Mouse (Mus musculus): ENCODE results near the gene Ppp1r9a. TPM values are rescaled to one million over a fixed set of nuclear protein-coding genes. Genes with fewer than 3 reads are reported as not detected.
"Not testable (repeated sequence)": the region's sequence is repeated elsewhere in the genome, so short reads cannot be mapped to it uniquely, and the experiment has no call there.

Gene Ppp1r9a
- total RNA-seq (2021): 10 to 100 TPM; 10.9 to 11.8 TPM
- 4.6 and 7.9 TPM in 2 replicates for polyA plus RNA-seq (2012; rRNA removed)
- long read RNA-seq, partial matches to known transcripts: 0 of 2 reads
- long read RNA-seq, other reads (novel, unspliced or antisense): 2 of 2 reads

GRCm38 (mm10) chr6:4902674-4903324 is at the start of gene Ppp1r9a:
TSS of gene Ppp1r9a (plus strand) at chr6:4902917.
- WGBS: 2% methylated on average over 41 of the region's 49 CpGs
- intact Hi-C loops (cut with DNase I): loop anchor here (5.0 kb wide), 2 partner anchors 210 to 485 kb away; no protein-coding TSS in a partner anchor
- peak within 1 kb of the TSS; percentile 72 for H3K4me3 ChIP-seq
- H3K9ac ChIP-seq (ENCODE audit: low read depth, low read length): peak within 1 kb of the TSS; percentile 77
- H3K27ac ChIP-seq: peak within 1 kb of the TSS; percentile 71
- H3K36me3 ChIP-seq (ENCODE audit: control insufficient read depth, insufficient read depth, low read length): no peaks in the 10 kb centered on the region
- no peaks in the 10 kb centered on the region for H3K4me1 ChIP-seq (ENCODE audit: control insufficient read depth, insufficient read depth, low read length)
- peak; percentile 61 to 68 for DNase-seq
- H3K79me2 ChIP-seq (replicated peaks; ENCODE audit: control insufficient read depth, insufficient read depth, low read length): no peaks in the 10 kb centered on the region
- TF ChIP-seq EP300 (IDR thresholded peaks at IDR 0.05; ENCODE audit: insufficient read depth, low read depth, low read length): no peak
- TF ChIP-seq CTCF (IDR thresholded peaks at IDR 0.05): peak; percentile 57
- no peak for TF ChIP-seq POLR2A (IDR thresholded peaks at IDR 0.05; ENCODE audit: insufficient read depth, low read depth, low read length)
- H3K27me3 ChIP-seq (ENCODE audit: control insufficient read depth, insufficient read depth, low read length): no peaks in the 10 kb centered on the region

- no peaks in the 10 kb centered on the region for H3K36me3 ChIP-seq (ENCODE audit: control insufficient read depth, insufficient read depth, low read length)
- H3K9ac ChIP-seq (ENCODE audit: low read depth, low read length): no peak overlapping the region
- H3K79me2 ChIP-seq (replicated peaks; ENCODE audit: control insufficient read depth, insufficient read depth, low read length): no peaks in the 10 kb centered on the region
- intact Hi-C loops (cut with DNase I): no loop called here
- DNase-seq: no peak
- WGBS: 90% methylated on average over 10 of the region's 10 CpGs
- no peak for TF ChIP-seq EP300 (IDR thresholded peaks at IDR 0.05; ENCODE audit: insufficient read depth, low read depth, low read length)
- TF ChIP-seq CTCF (IDR thresholded peaks at IDR 0.05): no peak
- TF ChIP-seq POLR2A (IDR thresholded peaks at IDR 0.05; ENCODE audit: insufficient read depth, low read depth, low read length): no peak
- no peaks in the 10 kb centered on the region for H3K4me1 ChIP-seq (ENCODE audit: control insufficient read depth, insufficient read depth, low read length)
- no peak overlapping the region for H3K4me3 ChIP-seq
- no peak overlapping the region for H3K27ac ChIP-seq
- no peaks in the 10 kb centered on the region for H3K27me3 ChIP-seq (ENCODE audit: control insufficient read depth, insufficient read depth, low read length)
Observed at GRCm38 (mm10) chr6:4855236-4855635, 47.5 kb upstream of the Ppp1r9a start.

GRCm38 (mm10) chr6:4856919-4857318 is 45.8 kb upstream of the Ppp1r9a start:
- no peak for TF ChIP-seq POLR2A (IDR thresholded peaks at IDR 0.05; ENCODE audit: insufficient read depth, low read depth, low read length)
- no peak for TF ChIP-seq EP300 (IDR thresholded peaks at IDR 0.05; ENCODE audit: insufficient read depth, low read depth, low read length)
- no peak for TF ChIP-seq CTCF (IDR thresholded peaks at IDR 0.05)
- Histone ChIP-seq H3K27ac (no peak overlapping the region), H3K27me3 (ENCODE audit: control insufficient read depth, insufficient read depth, low read length) (no peaks in the 10 kb centered on the region)

GRCm38 (mm10) chr6:4884316-4884715 is 18.4 kb upstream of the Ppp1r9a start:
- Histone ChIP-seq H3K9ac (ENCODE audit: low read depth, low read length) (no peak overlapping the region), H3K36me3 (ENCODE audit: control insufficient read depth, insufficient read depth, low read length) (no peaks in the 10 kb centered on the region), H3K4me3 (no peak overlapping the region), H3K27ac (no peak overlapping the region), H3K27me3 (ENCODE audit: control insufficient read depth, insufficient read depth, low read length) (no peaks in the 10 kb centered on the region), H3K79me2 (replicated peaks; ENCODE audit: control insufficient read depth, insufficient read depth, low read length) (no peaks in the 10 kb centered on the region), H3K4me1 (ENCODE audit: control insufficient read depth, insufficient read depth, low read length) (no peaks in the 10 kb centered on the region)
- DNase-seq: no peak
- intact Hi-C loops (cut with DNase I): no loop called here
- TF ChIP-seq CTCF (IDR thresholded peaks at IDR 0.05) (no peak), EP300 (IDR thresholded peaks at IDR 0.05; ENCODE audit: insufficient read depth, low read depth, low read length) (no peak)
- 60% methylated on average over 3 of the region's 3 CpGs for WGBS

More at GRCm38 (mm10) chr6:4856919-4857318, 45.8 kb upstream of the Ppp1r9a start:
- H3K4me3 ChIP-seq: no peak overlapping the region
- DNase-seq: no peak
- H3K9ac ChIP-seq (ENCODE audit: low read depth, low read length): no peak overlapping the region
- H3K4me1 ChIP-seq (ENCODE audit: control insufficient read depth, insufficient read depth, low read length): no peaks in the 10 kb centered on the region
- intact Hi-C loops (cut with DNase I): no loop called here
- no peaks in the 10 kb centered on the region for H3K36me3 ChIP-seq (ENCODE audit: control insufficient read depth, insufficient read depth, low read length)
- no peaks in the 10 kb centered on the region for H3K79me2 ChIP-seq (replicated peaks; ENCODE audit: control insufficient read depth, insufficient read depth, low read length)
- WGBS: 94% methylated on average over 11 of the region's 11 CpGs

- intact Hi-C loops (cut with DNase I): no loop called here
- Histone ChIP-seq H3K4me1 (ENCODE audit: control insufficient read depth, insufficient read depth, low read length) (no peaks in the 10 kb centered on the region), H3K4me3 (no peak overlapping the region), H3K79me2 (replicated peaks; ENCODE audit: control insufficient read depth, insufficient read depth, low read length) (no peaks in the 10 kb centered on the region), H3K9ac (ENCODE audit: low read depth, low read length) (no peak overlapping the region), H3K27ac (no peak overlapping the region), H3K36me3 (ENCODE audit: control insufficient read depth, insufficient read depth, low read length) (no peaks in the 10 kb centered on the region), H3K27me3 (ENCODE audit: control insufficient read depth, insufficient read depth, low read length) (no peaks in the 10 kb centered on the region)
- TF ChIP-seq CTCF (IDR thresholded peaks at IDR 0.05): no peak
- no peak for TF ChIP-seq POLR2A (IDR thresholded peaks at IDR 0.05; ENCODE audit: insufficient read depth, low read depth, low read length)
- TF ChIP-seq EP300 (IDR thresholded peaks at IDR 0.05; ENCODE audit: insufficient read depth, low read depth, low read length): no peak
- 73% methylated on average over 9 of the region's 9 CpGs for WGBS
- no peak for DNase-seq
Observed at GRCm38 (mm10) chr6:4889544-4889943, 13.2 kb upstream of the Ppp1r9a start.

- no peaks in the 10 kb centered on the region for H3K27me3 ChIP-seq (ENCODE audit: control insufficient read depth, insufficient read depth, low read length)
- 79% methylated on average over 11 of the region's 11 CpGs for whole genome bisulfite sequencing
- no peaks in the 10 kb centered on the region for H3K36me3 ChIP-seq (ENCODE audit: control insufficient read depth, insufficient read depth, low read length)
- no peaks in the 10 kb centered on the region for H3K79me2 ChIP-seq (replicated peaks; ENCODE audit: control insufficient read depth, insufficient read depth, low read length)
- no peak for TF ChIP-seq EP300 (IDR thresholded peaks at IDR 0.05; ENCODE audit: insufficient read depth, low read depth, low read length)
- TF ChIP-seq CTCF (IDR thresholded peaks at IDR 0.05): no peak
- no peak for TF ChIP-seq POLR2A (IDR thresholded peaks at IDR 0.05; ENCODE audit: insufficient read depth, low read depth, low read length)
- no peak overlapping the region for H3K27ac ChIP-seq
- no peak overlapping the region for H3K9ac ChIP-seq (ENCODE audit: low read depth, low read length)
- intact Hi-C loops (cut with DNase I): no loop called here
- H3K4me3 ChIP-seq: no peak overlapping the region
- DNase-seq: no peak
- H3K4me1 ChIP-seq (ENCODE audit: control insufficient read depth, insufficient read depth, low read length): no peaks in the 10 kb centered on the region
Observed at GRCm38 (mm10) chr6:4892417-4892816, 10.3 kb upstream of the Ppp1r9a start.

GRCm38 (mm10) chr6:4893312-4893711 is 9.4 kb upstream of the Ppp1r9a start:
- WGBS: 64% methylated on average over 12 of the region's 12 CpGs
- H3K9ac ChIP-seq (ENCODE audit: low read depth, low read length); H3K4me3 ChIP-seq; H3K36me3 ChIP-seq (ENCODE audit: control insufficient read depth, insufficient read depth, low read length); H3K4me1 ChIP-seq (ENCODE audit: control insufficient read depth, insufficient read depth, low read length); intact Hi-C loops (cut with DNase I); DNase-seq; H3K27ac ChIP-seq; H3K79me2 ChIP-seq (replicated peaks; ENCODE audit: control insufficient read depth, insufficient read depth, low read length); H3K27me3 ChIP-seq (ENCODE audit: control insufficient read depth, insufficient read depth, low read length): not testable (repeated sequence)
